Mouse (Mus musculus) cerebellum, postnatal 4 days (tissue): ENCODE measurements at regions not wholly inside any gene's neighbourhood (a gene's known extent, or its start where the extent isn't known, plus 50 kb on each side); places are given as distances from the start of the nearest gene placed in this dataset.

Experiments used
- DNase-seq, 2 experiments: peaks; one replicate each; pipeline ENCODE4 v3.0.0; 2022; ENCODE audit warnings: low spot score in 2 of 2, mixed read lengths in 1 of 2

GRCm38 (mm10) chr1:31808074-31808473 lies 364.4 kb upstream of the Khdrbs2 start:
- peak in 1 of 2 experiments; percentile 27 for DNase-seq
